ENCODE assay signal across 9 mouse cellular contexts in genomic region chr11:120733521-120733920, GRCm38 (mm10). TPM values are rescaled to one million over a fixed set of nuclear protein-coding genes. Genes with fewer than 3 reads are reported as not detected.
DNase-seq lines count a peak whose midpoint lies in the region; ATAC-seq lines count a peak whose summit lies in the region.
"Had no signal": no experiment of that assay in that cellular context is flagged by ENCODE, and none has a peak within 500 bp of the region (broad histone marks: within the 10 kb centered on the region; RNA-seq: fewer than 3 reads in every experiment).

No protein-coding gene starts in this region.

- intact Hi-C loops in gastrocnemius, postnatal 14 days (cut with DNase I; ENCODE audit: low total_unique reads), result no loop called here

- DNase-seq in gastrocnemius, postnatal 14 days, result peak; percentile 55
- no peak for DNase-seq in gastrocnemius, postnatal 4 days (ENCODE audit: low spot score in 2 of 2)
- DNase-seq in NIH3T3 (ENCODE audit: low read depth), result peak; percentile 90
- DNase-seq in heart, postnatal 4 days, result peak; percentile 61
- peak; percentile 86 for DNase-seq in lung, postnatal 36 days
- DNase-seq in spleen, postnatal 14 days (ENCODE audit: low spot score in 2 of 2), result no peak
- DNase-seq in right cerebral cortex, adult 2 months (ENCODE audit: low spot score in 2 of 2), result no peak

- no peak for ATAC-seq in CD4-positive, CD25-positive, alpha-beta regulatory T cell, adult 4 months
- ATAC-seq: midbrain, embryonic 16.5 days had no signal

RNA-seq across cellular contexts. Expression of gene Cbr2, which starts 1.6 kb away (rescaled TPM):
- total RNA-seq in gastrocnemius, postnatal 14 days (2021), result 10 to 100 TPM; 10.6 to 14.4 TPM
- total RNA-seq in gastrocnemius, postnatal 4 days (2021), result 10 to 100 TPM in 1 of 2 experiments, 1 to 10 TPM in 1; 9.5 to 10.4 TPM
- total RNA-seq in heart, postnatal 4 days (2021), result 1 to 10 TPM; 3.0 to 3.9 TPM
- not detected for polyA plus RNA-seq in CD4-positive, CD25-positive, alpha-beta regulatory T cell, adult 4 months (2017; shearing (Covaris generic))

RNA-seq across cellular contexts. Expression of gene Dcxr, which starts 6.4 kb away (rescaled TPM):
- 1 to 10 TPM; 5.4 to 6.2 TPM for total RNA-seq in gastrocnemius, postnatal 14 days (2021)
- total RNA-seq in gastrocnemius, postnatal 4 days (2021), result 1 to 10 TPM; 4.8 to 5.3 TPM
- 1 to 10 TPM; 3.6 to 4.5 TPM for total RNA-seq in heart, postnatal 4 days (2021)
- 10 to 100 TPM; 15.1 to 17.4 TPM for polyA plus RNA-seq in CD4-positive, CD25-positive, alpha-beta regulatory T cell, adult 4 months (2017; shearing (Covaris generic))

RNA-seq across cellular contexts. Expression of gene Rac3, which starts 12.3 kb away (rescaled TPM):
- total RNA-seq in gastrocnemius, postnatal 14 days (2021), result 1 to 10 TPM; 1.5 to 1.9 TPM
- 1 to 10 TPM; 2.5 to 4.8 TPM for total RNA-seq in gastrocnemius, postnatal 4 days (2021)
- 1 to 10 TPM; 1.5 to 1.8 TPM for total RNA-seq in heart, postnatal 4 days (2021)
- not detected for polyA plus RNA-seq in CD4-positive, CD25-positive, alpha-beta regulatory T cell, adult 4 months (2017; shearing (Covaris generic))

RNA-seq across cellular contexts. Expression of gene Lrrc45, which starts 19.8 kb away (rescaled TPM):
- 1 to 10 TPM; 5.2 to 5.4 TPM for total RNA-seq in gastrocnemius, postnatal 14 days (2021)
- 10 to 100 TPM; 16.0 to 21.0 TPM for total RNA-seq in gastrocnemius, postnatal 4 days (2021)
- 10 to 100 TPM; 11.0 to 11.3 TPM for total RNA-seq in heart, postnatal 4 days (2021)
- 10 to 100 TPM; 26.8 to 34.4 TPM for polyA plus RNA-seq in CD4-positive, CD25-positive, alpha-beta regulatory T cell, adult 4 months (2017; shearing (Covaris generic))

RNA-seq across cellular contexts. Expression of gene Cenpx, which starts 20.0 kb away (rescaled TPM):
- 10 to 100 TPM; 25.7 to 33.3 TPM for total RNA-seq in gastrocnemius, postnatal 14 days (2021)
- 10 to 100 TPM; 33.7 to 48.7 TPM for total RNA-seq in gastrocnemius, postnatal 4 days (2021)
- total RNA-seq in heart, postnatal 4 days (2021), result 10 to 100 TPM; 39.5 to 41.8 TPM
- 100 to 1,000 TPM; 152 to 156 TPM for polyA plus RNA-seq in CD4-positive, CD25-positive, alpha-beta regulatory T cell, adult 4 months (2017; shearing (Covaris generic))

Comparison
In these comparisons a context has a peak if more than half of its experiments do, and no peak if none do; other contexts are left out.
1. DNase-seq: peak in gastrocnemius, postnatal 14 days (single experiment), NIH3T3 (single experiment), heart, postnatal 4 days (single experiment) and lung, postnatal 36 days (single experiment); none in gastrocnemius, postnatal 4 days (0 of 2), spleen, postnatal 14 days (0 of 2) and right cerebral cortex, adult 2 months (0 of 2).